Mouse (Mus musculus): ENCODE measurements around the gene Vmn1r1.

Vmn1r1 gene

GRCm38 (mm10) chr1:182137204-182138125 is 26.8 kb downstream of the Vmn1r1 start:
- no peak for DNase-seq (ENCODE audit: extremely low spot score)

GRCm38 (mm10) chr1:182130830-182131229 is 33.5 kb downstream of the Vmn1r1 start:
- DNase-seq (ENCODE audit: extremely low spot score): no peak

DNA sequence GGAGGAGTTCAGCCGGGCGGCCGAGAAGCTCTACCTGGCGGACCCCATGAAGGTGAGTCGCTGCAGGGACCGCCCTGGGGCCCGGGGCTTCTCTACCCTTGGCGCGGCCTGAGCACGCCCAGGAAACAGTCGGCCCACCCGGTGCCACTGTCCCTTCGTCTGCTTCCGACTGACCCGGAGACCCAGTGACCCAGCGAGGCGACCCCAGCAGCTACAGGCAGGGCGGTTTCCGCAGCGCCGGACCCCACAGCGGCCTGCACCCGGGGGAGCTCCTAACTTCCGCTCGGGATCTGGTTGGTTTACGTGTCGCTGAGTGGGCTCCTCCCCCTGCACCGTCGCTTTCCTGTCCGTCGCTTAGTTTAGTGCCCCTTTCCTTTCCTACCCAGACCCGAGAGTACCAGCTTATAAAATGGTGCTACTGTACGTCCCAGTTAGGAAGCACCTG is 39.3 kb downstream of the Vmn1r1 start:
- DNase-seq (ENCODE audit: extremely low spot score): peak; percentile 86

GRCm38 (mm10) chr1:182124506-182124905 is 39.8 kb downstream of the Vmn1r1 start, which contains the start of gene Srp9:
Gene Srp9 (plus strand): TSS chr1:182124737.
- peak; percentile 95 for DNase-seq (ENCODE audit: extremely low spot score)

GRCm38 (mm10) chr1:182122413-182122812 is 41.9 kb downstream of the Vmn1r1 start:
- DNase-seq (ENCODE audit: extremely low spot score): no peak

GRCm38 (mm10) chr1:182115651-182116408 is 48.5 kb downstream of the Vmn1r1 start:
- DNase-seq (ENCODE audit: extremely low spot score): no peak

GRCm38 (mm10) chr1:182115197-182115596 is 49.1 kb downstream of the Vmn1r1 start:
- DNase-seq (ENCODE audit: extremely low spot score): no peak

DNA sequence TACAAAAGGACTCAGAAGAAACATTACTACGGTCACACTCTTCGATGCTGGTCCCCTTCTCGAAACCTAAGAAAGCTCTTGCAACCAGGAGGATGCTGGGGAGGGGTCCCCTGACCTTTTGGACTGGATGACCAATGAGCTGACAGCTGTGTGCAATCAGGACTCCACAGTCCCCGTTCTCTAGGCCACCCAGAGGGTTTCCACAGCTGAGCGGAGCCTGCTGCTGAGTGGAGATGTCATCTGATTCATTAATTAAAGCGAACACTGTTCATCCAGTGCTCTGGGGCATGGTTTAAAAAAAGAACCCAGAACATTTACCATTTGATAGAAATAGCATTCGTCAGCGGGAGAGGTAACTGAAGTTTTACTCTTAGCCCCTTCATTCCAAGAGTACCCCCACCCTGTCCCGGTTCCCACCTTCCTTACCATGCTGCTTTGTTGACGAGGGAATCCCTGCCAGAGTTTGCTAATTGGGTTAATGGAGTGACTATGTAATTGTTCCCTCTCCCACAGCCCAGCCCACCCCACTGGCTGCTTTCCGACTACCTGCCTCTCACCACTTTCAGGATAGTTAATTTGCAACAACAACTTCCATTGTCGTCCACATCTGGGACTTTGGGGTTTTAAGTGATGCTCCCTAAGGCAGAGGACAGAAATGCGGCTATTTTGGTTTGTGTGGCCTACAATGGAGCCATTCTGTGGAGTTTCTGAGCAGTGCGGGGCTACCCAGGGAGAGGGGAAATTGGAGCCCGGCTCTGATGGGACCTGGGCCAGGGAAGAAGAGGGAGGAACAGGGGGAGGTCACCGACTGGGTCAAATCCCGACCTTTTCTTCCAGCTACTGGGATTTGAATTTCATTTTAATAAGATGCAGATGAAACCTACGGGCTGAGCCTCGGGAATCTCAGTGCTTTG is 50.4 kb downstream of the Vmn1r1 start:
- DNase-seq (ENCODE audit: extremely low spot score): peak; percentile 49

DNA sequence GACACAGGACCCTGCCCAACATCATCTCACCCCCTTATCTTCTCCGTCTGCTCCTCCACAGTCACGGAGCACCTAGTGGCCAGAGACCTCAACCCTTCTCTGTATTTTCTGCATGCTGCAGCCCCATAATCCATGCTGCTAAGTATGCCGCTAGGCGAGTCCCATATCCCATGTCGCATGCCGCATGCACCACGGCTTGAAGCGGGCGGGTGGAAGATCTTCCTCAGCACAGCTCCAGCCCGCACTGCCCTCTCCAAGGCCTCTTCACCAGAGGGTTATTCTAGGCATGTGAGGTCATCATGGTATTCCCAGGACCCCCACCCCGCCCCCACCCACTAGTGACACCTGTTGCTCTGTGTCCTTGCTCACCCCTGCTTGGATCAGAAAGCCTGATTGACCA is 51.2 kb downstream of the Vmn1r1 start:
- DNase-seq (ENCODE audit: extremely low spot score): no peak

- DNase-seq (ENCODE audit: extremely low spot score): no peak
Measured at GRCm38 (mm10) chr1:182112385-182112784, 51.9 kb downstream of the Vmn1r1 start.

GRCm38 (mm10) chr1:182111386-182112317 is 52.6 kb downstream of the Vmn1r1 start:
- no peak for DNase-seq (ENCODE audit: extremely low spot score)

DNA sequence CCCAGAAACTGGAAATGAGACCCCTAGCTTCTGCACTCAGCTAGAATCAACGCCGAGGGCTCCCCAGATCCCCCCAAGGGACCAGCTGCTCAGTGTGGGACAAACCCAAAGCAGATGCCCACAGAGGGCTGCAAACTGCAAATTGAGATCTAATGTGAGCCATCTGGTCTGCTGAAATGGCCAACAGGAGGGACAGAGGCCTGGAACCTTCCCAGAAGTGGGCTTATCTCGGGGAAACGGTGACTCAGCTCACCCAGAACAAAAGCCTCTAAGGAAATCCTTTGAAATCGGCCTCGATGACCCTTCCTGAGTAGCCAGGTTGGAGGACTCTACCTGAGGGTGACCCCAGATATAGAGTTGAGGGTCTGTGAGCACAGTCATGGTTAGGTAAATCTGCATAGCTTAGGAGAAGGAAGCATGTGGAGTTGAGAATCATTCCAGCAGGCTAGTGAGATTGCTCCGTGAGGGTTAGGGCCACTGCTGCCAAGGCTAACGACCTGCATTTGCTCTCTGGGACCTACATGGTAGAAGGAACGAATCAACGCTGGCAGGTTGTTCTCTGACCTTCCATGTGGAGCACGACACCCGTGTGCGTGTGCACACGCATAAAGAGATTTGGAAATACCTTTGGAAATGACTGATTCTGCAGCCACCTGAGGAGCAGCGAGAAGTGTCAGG is 53.4 kb downstream of the Vmn1r1 start:
- no peak for DNase-seq (ENCODE audit: extremely low spot score)

- DNase-seq (ENCODE audit: extremely low spot score): no peak
Measured at GRCm38 (mm10) chr1:182110185-182110584, 54.1 kb downstream of the Vmn1r1 start.

- no peak for DNase-seq (ENCODE audit: extremely low spot score)
Measured at GRCm38 (mm10) chr1:182108397-182109099, 55.7 kb downstream of the Vmn1r1 start.

DNA sequence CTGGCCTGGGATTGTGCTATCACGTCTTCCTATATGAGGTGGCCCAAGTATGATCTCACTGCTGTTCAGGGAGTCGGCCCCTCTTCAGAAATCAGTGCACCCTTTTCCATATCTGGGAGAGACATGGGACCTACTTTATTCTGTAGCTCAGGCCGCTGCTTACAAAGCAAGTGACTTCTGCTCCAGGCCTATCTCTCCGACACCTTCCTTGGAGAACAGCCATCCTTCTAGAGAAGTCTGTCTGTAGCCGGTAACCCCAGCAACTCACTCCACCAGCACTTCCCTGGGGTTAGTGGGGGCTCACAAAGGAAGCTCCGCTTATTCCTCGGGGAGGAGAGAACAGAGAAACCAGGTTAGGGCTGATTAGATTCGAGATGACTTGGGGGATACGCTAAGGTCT is 57.0 kb downstream of the Vmn1r1 start:
- no peak for DNase-seq (ENCODE audit: extremely low spot score)

- no peak for DNase-seq (ENCODE audit: extremely low spot score)
Measured at GRCm38 (mm10) chr1:182105023-182105422, 59.3 kb downstream of the Vmn1r1 start.

Data from embryo, embryonic 9.5 days (tissue).